Mouse (Mus musculus) limb, embryonic 10.5 days (tissue): ENCODE data around the gene Oser1. TPM values are rescaled to one million over a fixed set of nuclear protein-coding genes. Genes with fewer than 3 reads are reported as not detected.

Experiments
- DNase-seq: peaks from one replicate; pipeline ENCODE4 v3.0.0-alpha.2; 2017; ENCODE audit warnings: low spot score
- H3K27ac ChIP-seq: fragments of 300-500 bp; sonication (generic); 2 replicates; pipeline ENCODE4 v1.5.1; 2016; ENCODE audit warnings: mild to moderate bottlenecking
- H3K27me3 ChIP-seq: fragments of 300-500 bp; sonication (generic); 2 replicates; pipeline ENCODE4 v1.6.1; 2016; ENCODE audit warnings: low read depth, mild to moderate bottlenecking; ENCODE audit not compliant: poor library complexity, severe bottlenecking
- H3K36me3 ChIP-seq: fragments of 300-500 bp; sonication (generic); 2 replicates; pipeline ENCODE4 v1.6.1; 2016; ENCODE audit warnings: mild to moderate bottlenecking, moderate library complexity
- H3K4me1 ChIP-seq: fragments of 300-500 bp; sonication (generic); 2 replicates; pipeline ENCODE4 v1.6.1; 2016
- H3K4me3 ChIP-seq: fragments of 300-500 bp; sonication (generic); 2 replicates; pipeline ENCODE4 v1.5.1; 2016; ENCODE audit warnings: mild to moderate bottlenecking, moderate library complexity
- H3K9me3 ChIP-seq: fragments of 300-500 bp; sonication (generic); replicated peaks from 2 replicates; pipeline ENCODE4 v1.6.1; 2016; ENCODE audit warnings: mild to moderate bottlenecking
- WGBS: fragments of 180-500 bp; shearing (Covaris S2); methylation state at CpG from one replicate; pipeline ENCODE4 v1.1.7; 2016; 5-methylcytosine and 5-hydroxymethylcytosine counted together
- polyA plus RNA-seq: library from polyadenylated mRNA; unstranded; fragments of >200 nt; fragmentation: Nextera tagmentation; extraction: Ambion mirVana; gene quantifications from 2 replicates; pipeline ENCODE4 v1.2.1, GENCODE M21; 2016

Oser1 gene
- polyA plus RNA-seq, 1 experiment from 2014 or later: 89.2 TPM

- peaks cover 34% of the 10 kb centered on the region for H3K27me3 ChIP-seq
- peak within 1 kb of the TSS; percentile 36 for H3K4me3 ChIP-seq
- no peaks in the 10 kb centered on the region for H3K36me3 ChIP-seq
- under 1% methylated on average over 18 of the region's 18 CpGs for WGBS
- DNase-seq: peak; percentile 36
- H3K27ac ChIP-seq: no peak within 1 kb of the TSS
- H3K4me1 ChIP-seq: peaks cover 13% of the 10 kb centered on the region
- no peaks in the 10 kb centered on the region for H3K9me3 ChIP-seq
These were observed 13.7 kb upstream of the Oser1 start, which contains the start of gene Gdap1l1 for GRCm38 (mm10) chr2:163438246-163438618. Gene Gdap1l1, plus strand, starts transcription at chr2:163438476.

- H3K4me3 ChIP-seq: no peak overlapping the region
- DNase-seq: no peak
- H3K27me3 ChIP-seq: peaks cover 34% of the 10 kb centered on the region
- H3K27ac ChIP-seq: no peak overlapping the region
- H3K9me3 ChIP-seq: no peaks in the 10 kb centered on the region
- H3K4me1 ChIP-seq: peaks cover 13% of the 10 kb centered on the region
- WGBS: 43% methylated on average over 4 of the region's 4 CpGs
- no peaks in the 10 kb centered on the region for H3K36me3 ChIP-seq
These were observed 13.3 kb upstream of the Oser1 start for GRCm38 (mm10) chr2:163437800-163438199.

- WGBS: 11% methylated on average over 4 of the region's 4 CpGs
- DNase-seq: no peak
These were observed 9.5 kb upstream of the Oser1 start for GRCm38 (mm10) chr2:163433971-163434370.

GRCm38 (mm10) chr2:163431289-163431688, 6.8 kb upstream of the Oser1 start:
- 87% methylated on average over 9 of the region's 9 CpGs for WGBS
- DNase-seq: no peak
- H3K36me3 ChIP-seq: no peaks in the 10 kb centered on the region
- no peak overlapping the region for H3K27ac ChIP-seq
- H3K27me3 ChIP-seq: no peaks in the 10 kb centered on the region
- no peaks in the 10 kb centered on the region for H3K9me3 ChIP-seq
- H3K4me1 ChIP-seq: peaks cover 3% of the 10 kb centered on the region; the same call in 1 of the 2 replicates
- no peak overlapping the region for H3K4me3 ChIP-seq

More at GRCm38 (mm10) chr2:163433971-163434370, 9.5 kb upstream of the Oser1 start:
- H3K27ac ChIP-seq: no peak overlapping the region
- H3K36me3 ChIP-seq: no peaks in the 10 kb centered on the region
- peaks cover 19% of the 10 kb centered on the region for H3K27me3 ChIP-seq
- peaks cover 13% of the 10 kb centered on the region for H3K4me1 ChIP-seq
- H3K4me3 ChIP-seq: no peak overlapping the region
- H3K9me3 ChIP-seq: no peaks in the 10 kb centered on the region

GRCm38 (mm10) chr2:163428346-163429011, 4.0 kb upstream of the Oser1 start:
- no peaks in the 10 kb centered on the region for H3K9me3 ChIP-seq
- no peak for DNase-seq
- WGBS: 41% methylated on average over 4 of the region's 4 CpGs

GRCm38 (mm10) chr2:163422895-163423660, 1.4 kb downstream of the Oser1 start:
- Histone ChIP-seq H3K27me3 (no peaks in the 10 kb centered on the region), H3K4me1 (peaks cover 12% of the 10 kb centered on the region), H3K4me3 (no peak overlapping the region), H3K36me3 (0 out of 2 replicates have a peak, but pooled peaks cover 6% of the 10 kb centered on the region), H3K27ac (no peak overlapping the region), H3K9me3 (no peaks in the 10 kb centered on the region)
- DNase-seq: no peak
- 90% methylated on average over 9 of the region's 9 CpGs for WGBS

More at GRCm38 (mm10) chr2:163428346-163429011, 4.0 kb upstream of the Oser1 start:
- H3K27me3 ChIP-seq: no peaks in the 10 kb centered on the region
- H3K4me1 ChIP-seq: no peaks in the 10 kb centered on the region
- H3K27ac ChIP-seq: no peak overlapping the region
- no peak overlapping the region for H3K4me3 ChIP-seq
- H3K36me3 ChIP-seq: no peaks in the 10 kb centered on the region

GRCm38 (mm10) chr2:163420366-163420886, 4.1 kb downstream of the Oser1 start:
- 44% methylated on average over 10 of the region's 10 CpGs for WGBS
- 0 out of 2 replicates have a peak overlapping the region, but pooled peaks have one; percentile 91 for H3K27ac ChIP-seq

GRCm38 (mm10) chr2:163419346-163420045, 5.0 kb downstream of the Oser1 start:
- peak overlapping the region; percentile 91 for H3K27ac ChIP-seq
- H3K9me3 ChIP-seq: no peaks in the 10 kb centered on the region
- peaks cover 14% of the 10 kb centered on the region for H3K36me3 ChIP-seq
- H3K27me3 ChIP-seq: no peaks in the 10 kb centered on the region
- under 1% methylated on average over 71 of the region's 71 CpGs for WGBS
- peak; percentile 98 for DNase-seq
- peaks cover 19% of the 10 kb centered on the region for H3K4me1 ChIP-seq
- peak overlapping the region; percentile 93 for H3K4me3 ChIP-seq

More at GRCm38 (mm10) chr2:163420366-163420886, 4.1 kb downstream of the Oser1 start:
- no peak for DNase-seq
- 0 out of 2 replicates have a peak, but pooled peaks cover 6% of the 10 kb centered on the region for H3K36me3 ChIP-seq
- H3K4me3 ChIP-seq: peak overlapping the region; percentile 93
- H3K27me3 ChIP-seq: no peaks in the 10 kb centered on the region
- peaks cover 19% of the 10 kb centered on the region for H3K4me1 ChIP-seq
- no peaks in the 10 kb centered on the region for H3K9me3 ChIP-seq

- Histone ChIP-seq H3K4me3 (peak overlapping the region; percentile 93), H3K9me3 (no peaks in the 10 kb centered on the region), H3K4me1 (peaks cover 19% of the 10 kb centered on the region), H3K36me3 (peaks cover 19% of the 10 kb centered on the region), H3K27me3 (no peaks in the 10 kb centered on the region), H3K27ac (peak overlapping the region; percentile 91)
- WGBS: under 1% methylated on average over 50 of the region's 50 CpGs
- peak; percentile 75 for DNase-seq
These were observed 5.6 kb downstream of the Oser1 start for GRCm38 (mm10) chr2:163418841-163419345.

GRCm38 (mm10) chr2:163417830-163418229, 6.7 kb downstream of the Oser1 start:
- no peak for DNase-seq
- Histone ChIP-seq H3K27me3 (no peaks in the 10 kb centered on the region), H3K27ac (no peak overlapping the region), H3K4me1 (peaks cover 19% of the 10 kb centered on the region), H3K36me3 (peaks cover 26% of the 10 kb centered on the region), H3K4me3 (peak overlapping the region; percentile 93), H3K9me3 (no peaks in the 10 kb centered on the region)

- DNase-seq: no peak
- WGBS: 97% methylated on average over 6 of the region's 6 CpGs
These were observed 7.5 kb downstream of the Oser1 start for GRCm38 (mm10) chr2:163417026-163417425.

GRCm38 (mm10) chr2:163412846-163413590, 11.5 kb downstream of the Oser1 start:
- DNase-seq: no peak
- Histone ChIP-seq H3K27me3 (no peaks in the 10 kb centered on the region), H3K9me3 (no peaks in the 10 kb centered on the region), H3K36me3 (peaks cover 69% of the 10 kb centered on the region), H3K27ac (no peak overlapping the region), H3K4me1 (peaks cover 6% of the 10 kb centered on the region), H3K4me3 (no peak overlapping the region)
- WGBS: 95% methylated on average over 9 of the region's 9 CpGs

More at GRCm38 (mm10) chr2:163417026-163417425, 7.5 kb downstream of the Oser1 start:
- Histone ChIP-seq H3K36me3 (peaks cover 32% of the 10 kb centered on the region), H3K4me3 (no peak overlapping the region), H3K27me3 (no peaks in the 10 kb centered on the region), H3K27ac (no peak overlapping the region), H3K9me3 (no peaks in the 10 kb centered on the region), H3K4me1 (peaks cover 19% of the 10 kb centered on the region)
